Comparison of ENCODE assay signal across 15 mouse cellular contexts in the genomic region with DNA sequence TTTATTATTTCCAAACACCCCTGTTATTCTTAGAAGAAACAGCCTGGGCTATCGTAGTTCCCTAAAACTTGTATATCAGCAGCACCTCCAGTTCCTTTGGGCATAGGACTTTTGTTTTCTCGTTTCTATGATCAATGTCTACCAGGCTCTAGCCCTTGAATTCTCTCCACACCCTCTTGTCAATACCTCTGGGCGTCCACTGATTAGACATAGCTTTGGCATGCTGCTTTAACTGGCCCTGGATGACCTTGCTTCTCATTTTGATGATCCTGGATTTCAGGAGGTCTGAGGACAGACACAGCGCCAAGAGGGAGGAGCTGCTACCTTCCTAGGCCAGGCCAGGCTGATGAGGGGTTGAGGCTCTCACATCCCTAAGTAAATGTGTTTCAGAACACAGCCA.
"Had no signal": no experiment of that assay in that cellular context is flagged by ENCODE, and none has a peak within 500 bp of the region (broad histone marks: within the 10 kb centered on the region; RNA-seq: fewer than 3 reads in every experiment).

No protein-coding gene starts in this region.

- H3K4me2 ChIP-seq: midbrain, embryonic 11.5 days; midbrain, embryonic 15.5 days; neural tube, embryonic 12.5 days had no signal

- H3K4me1 ChIP-seq: megakaryocyte, embryonic 14.5 days; neural tube, embryonic 12.5 days had no signal

- H3K27me3 ChIP-seq: midbrain, embryonic 15.5 days; neural tube, embryonic 12.5 days had no signal

- H3K36me3 ChIP-seq: limb, embryonic 10.5 days; midbrain, embryonic 15.5 days; neural tube, embryonic 12.5 days had no signal

- H3K9ac ChIP-seq: liver, embryonic 14.5 days; midbrain, embryonic 15.5 days; neural tube, embryonic 12.5 days had no signal

- H3K9me3 ChIP-seq: limb, embryonic 10.5 days; megakaryocyte, embryonic 14.5 days; midbrain, embryonic 15.5 days; neural tube, embryonic 12.5 days had no signal

- H3K4me3 ChIP-seq: left cerebral cortex, adult 2 months; limb, embryonic 10.5 days; megakaryocyte, embryonic 14.5 days; midbrain, embryonic 15.5 days; neural tube, embryonic 12.5 days had no signal

- DNase-seq: kidney, adult 8-10 months; kidney, postnatal 36 days; lung, adult 2 months; spleen, adult 18-20 months; thymus, adult 2 months; thymus, postnatal 25 days had no signal

- ATAC-seq: lung, postnatal 0 days; midbrain, embryonic 15.5 days had no signal

- H3K27ac ChIP-seq: left cerebral cortex, adult 2 months; limb, embryonic 10.5 days; liver, embryonic 14.5 days; macrophage; midbrain, embryonic 15.5 days; neural tube, embryonic 12.5 days had no signal
